Mouse (Mus musculus) embryonic facial prominence, embryonic 11.5 days (tissue): ENCODE data around the gene Ccdc71l. TPM values are rescaled to one million over a fixed set of nuclear protein-coding genes. Genes with fewer than 3 reads are reported as not detected.

Experiments
- ATAC-seq: fragments of 200-750 bp; cut with Nextera tagmentation; replicated peaks from 2 replicates; pipeline ENCODE4 v1.8.0; 2017; ENCODE audit warnings: low read depth; ENCODE audit not compliant: insufficient number of reproducible peaks, low FRiP score, low TSS enrichment
- DNase-seq: peaks from one replicate; pipeline ENCODE4 v3.0.0-alpha.2; 2015; ENCODE audit warnings: low spot score
- H3K27ac ChIP-seq: fragments of 300-500 bp; sonication (generic); replicated peaks from 2 replicates; pipeline ENCODE4 v1.5.1; 2014; ENCODE audit warnings: mild to moderate bottlenecking, low read depth, low read length, control low read depth
- H3K27me3 ChIP-seq: fragments of 300-500 bp; sonication (generic); 2 replicates; pipeline ENCODE4 v1.6.1; 2014; ENCODE audit warnings: mild to moderate bottlenecking, low read length, moderate library complexity, mixed read lengths; ENCODE audit not compliant: control insufficient read depth, insufficient read depth
- H3K36me3 ChIP-seq: fragments of 300-500 bp; sonication (generic); replicated peaks from 2 replicates; pipeline ENCODE4 v1.6.1; 2014; ENCODE audit warnings: low read depth, mild to moderate bottlenecking, low read length, moderate library complexity, mixed read lengths; ENCODE audit not compliant: control insufficient read depth, insufficient read depth
- H3K4me1 ChIP-seq: fragments of 300-500 bp; sonication (generic); 2 replicates; pipeline ENCODE4 v1.6.1; 2014; ENCODE audit warnings: low read length, mixed read lengths; ENCODE audit not compliant: control insufficient read depth, insufficient read depth
- H3K4me2 ChIP-seq: fragments of 300-500 bp; sonication (generic); 2 replicates; pipeline ENCODE4 v1.6.1; 2014; ENCODE audit warnings: low read depth, mild to moderate bottlenecking, control low read depth, low read length, moderate library complexity
- H3K4me3 ChIP-seq: fragments of 300-500 bp; sonication (generic); 2 replicates; pipeline ENCODE4 v1.5.1; 2014; ENCODE audit warnings: low read depth, low read length, control low read depth
- H3K9ac ChIP-seq: fragments of 300-500 bp; sonication (generic); replicated peaks from 2 replicates; pipeline ENCODE4 v1.6.1; 2014; ENCODE audit warnings: mild to moderate bottlenecking, control low read depth, low read length
- H3K9me3 ChIP-seq: fragments of 300-500 bp; sonication (generic); replicated peaks from 2 replicates; pipeline ENCODE4 v1.6.1; 2016; ENCODE audit warnings: mild to moderate bottlenecking, low read length, inconsistent platforms, mixed read lengths; ENCODE audit not compliant: control insufficient read depth
- WGBS: fragments of 180-500 bp; shearing (Covaris S2); extraction: QIAGEN DNeasy Blood & Tissue Kit; methylation state at CpG from one replicate; pipeline ENCODE4 v1.1.7; 2014; 5-methylcytosine and 5-hydroxymethylcytosine counted together
- polyA plus RNA-seq: library from polyadenylated mRNA; unstranded; fragments of >200 nt; fragmentation: Nextera tagmentation; extraction: Ambion mirVana; gene quantifications from 2 replicates; pipeline ENCODE4 v1.2.1, GENCODE M21; 2014

The Ccdc71l gene
- 6.5 and 7.3 TPM in 2 replicates for polyA plus RNA-seq

GRCm38 (mm10) chr12:32378528-32379295 lies at the start of gene Ccdc71l:
TSS of gene Ccdc71l (plus strand) at chr12:32378704.
- peak within 1 kb of the TSS; percentile 77 for H3K4me3 ChIP-seq
- DNase-seq (peak; percentile 90), ATAC-seq (peak; percentile 88)
- H3K4me2 ChIP-seq = peak within 1 kb of the TSS; percentile 79
- peak within 1 kb of the TSS; percentile 94 for H3K9ac ChIP-seq
- no peaks in the 10 kb centered on the region for H3K27me3 ChIP-seq
- under 1% methylated on average over 45 of the region's 78 CpGs for WGBS
- peak within 1 kb of the TSS; percentile 95 for H3K27ac ChIP-seq
- no peaks in the 10 kb centered on the region for H3K9me3 ChIP-seq
- no peaks in the 10 kb centered on the region for H3K36me3 ChIP-seq
- H3K4me1 ChIP-seq = peaks cover 2% of the 10 kb centered on the region; the same call in 1 of the 2 replicates

GRCm38 (mm10) chr12:32339078-32339477 lies 39.4 kb upstream of the Ccdc71l start:
- no peak for DNase-seq
- Histone ChIP-seq H3K27me3 (no peaks in the 10 kb centered on the region), H3K27ac (no peak overlapping the region), H3K9ac (no peak overlapping the region), H3K36me3 (no peaks in the 10 kb centered on the region), H3K4me1 (no peaks in the 10 kb centered on the region), H3K9me3 (no peaks in the 10 kb centered on the region), H3K4me2 (no peak overlapping the region), H3K4me3 (no peak overlapping the region)
- WGBS = 40% methylated on average over 1 of the region's 1 CpGs
- ATAC-seq = no peak

GRCm38 (mm10) chr12:32343487-32343886 lies 35.0 kb upstream of the Ccdc71l start:
- H3K9ac ChIP-seq = no peak overlapping the region
- no peaks in the 10 kb centered on the region for H3K27me3 ChIP-seq
- H3K36me3 ChIP-seq = no peaks in the 10 kb centered on the region
- no peak overlapping the region for H3K27ac ChIP-seq
- no peak overlapping the region for H3K4me3 ChIP-seq
- H3K4me1 ChIP-seq = no peaks in the 10 kb centered on the region
- no peaks in the 10 kb centered on the region for H3K9me3 ChIP-seq
- WGBS = 81% methylated on average over 1 of the region's 1 CpGs
- ATAC-seq (no peak), DNase-seq (no peak)
- no peak overlapping the region for H3K4me2 ChIP-seq

- H3K4me3 ChIP-seq = no peak overlapping the region
- H3K27me3 ChIP-seq = no peaks in the 10 kb centered on the region
- no peak for DNase-seq
- no peak overlapping the region for H3K27ac ChIP-seq
- no peak overlapping the region for H3K4me2 ChIP-seq
- H3K9me3 ChIP-seq = no peaks in the 10 kb centered on the region
- H3K9ac ChIP-seq = no peak overlapping the region
- ATAC-seq = no peak
- no peaks in the 10 kb centered on the region for H3K4me1 ChIP-seq
- H3K36me3 ChIP-seq = no peaks in the 10 kb centered on the region
- WGBS = 88% methylated on average over 4 of the region's 4 CpGs
Measured at GRCm38 (mm10) chr12:32346121-32346520, 32.4 kb upstream of the Ccdc71l start.

- Histone ChIP-seq H3K4me1 (no peaks in the 10 kb centered on the region), H3K27me3 (no peaks in the 10 kb centered on the region), H3K4me3 (no peak overlapping the region), H3K4me2 (no peak overlapping the region), H3K27ac (no peak overlapping the region), H3K9me3 (no peaks in the 10 kb centered on the region), H3K9ac (no peak overlapping the region), H3K36me3 (no peaks in the 10 kb centered on the region)
- DNase-seq (no peak), ATAC-seq (no peak)
- 57% methylated on average over 3 of the region's 3 CpGs for WGBS
Measured at GRCm38 (mm10) chr12:32348493-32348892, 30.0 kb upstream of the Ccdc71l start.

GRCm38 (mm10) chr12:32351874-32352273 lies 26.6 kb upstream of the Ccdc71l start:
- 88% methylated on average over 1 of the region's 1 CpGs for WGBS
- DNase-seq = no peak

GRCm38 (mm10) chr12:32379296-32379725 lies 807 bp downstream of the Ccdc71l start:
- no peaks in the 10 kb centered on the region for H3K9me3 ChIP-seq
- peak; percentile 83 for ATAC-seq
- DNase-seq = peak; percentile 83
- H3K27ac ChIP-seq = peak overlapping the region; percentile 95
- peak overlapping the region; percentile 79 for H3K4me2 ChIP-seq
- H3K4me3 ChIP-seq = peak overlapping the region; percentile 77
- no peaks in the 10 kb centered on the region for H3K36me3 ChIP-seq
- no peaks in the 10 kb centered on the region for H3K27me3 ChIP-seq
- peaks cover 2% of the 10 kb centered on the region; the same call in 1 of the 2 replicates for H3K4me1 ChIP-seq
- WGBS = 0% methylated on average over 64 of the region's 67 CpGs
- peak overlapping the region; percentile 94 for H3K9ac ChIP-seq

More at GRCm38 (mm10) chr12:32351874-32352273, 26.6 kb upstream of the Ccdc71l start:
- no peaks in the 10 kb centered on the region for H3K4me1 ChIP-seq
- no peak overlapping the region for H3K4me2 ChIP-seq
- no peak overlapping the region for H3K27ac ChIP-seq
- H3K27me3 ChIP-seq = no peaks in the 10 kb centered on the region
- no peaks in the 10 kb centered on the region for H3K36me3 ChIP-seq
- no peak for ATAC-seq
- no peak overlapping the region for H3K4me3 ChIP-seq
- no peaks in the 10 kb centered on the region for H3K9me3 ChIP-seq
- no peak overlapping the region for H3K9ac ChIP-seq

GRCm38 (mm10) chr12:32379731-32380130 lies 1.2 kb downstream of the Ccdc71l start:
- H3K27me3 ChIP-seq = no peaks in the 10 kb centered on the region
- no peaks in the 10 kb centered on the region for H3K36me3 ChIP-seq
- peak overlapping the region; percentile 79 for H3K4me2 ChIP-seq
- peaks cover 2% of the 10 kb centered on the region; the same call in 1 of the 2 replicates for H3K4me1 ChIP-seq
- no peak for DNase-seq
- H3K27ac ChIP-seq = peak overlapping the region; percentile 95; the same call in 1 of the 2 replicates
- ATAC-seq = peak; percentile 36; the same call in 1 of the 2 replicates
- no peaks in the 10 kb centered on the region for H3K9me3 ChIP-seq
- H3K4me3 ChIP-seq = peak overlapping the region; percentile 77
- 3% methylated on average over 28 of the region's 28 CpGs for WGBS
- H3K9ac ChIP-seq = peak overlapping the region; percentile 94
